Mouse (Mus musculus) splenic B cell, adult 2 months (primary cell): ENCODE data around the gene Uhrf1bp1l.

Source experiments
- DNase-seq: peaks from one replicate; pipeline ENCODE4 v3.0.0-alpha.2; 2011; ENCODE audit warnings: low read depth, low spot score
- H3K27me3 ChIP-seq: 2 replicates; pipeline ENCODE4 v1.6.1; 2012; ENCODE audit warnings: mild to moderate bottlenecking, low read length, moderate library complexity, mixed read lengths; ENCODE audit not compliant: control insufficient read depth, poor library complexity, insufficient read depth, severe bottlenecking
- H3K36me3 ChIP-seq: 2 replicates; pipeline ENCODE4 v1.6.1; 2012; ENCODE audit warnings: mild to moderate bottlenecking, low read length, moderate library complexity, mixed read lengths; ENCODE audit not compliant: control insufficient read depth, poor library complexity, insufficient read depth, severe bottlenecking

Gene Uhrf1bp1l

GRCm38 (mm10) chr10:89737092-89737491 is 7.7 kb upstream of the Uhrf1bp1l start:
- DNase-seq, result no peak
- no peaks in the 10 kb centered on the region; the same call in 1 of the 2 replicates for H3K27me3 ChIP-seq
- H3K36me3 ChIP-seq, result no peaks in the 10 kb centered on the region

DNA sequence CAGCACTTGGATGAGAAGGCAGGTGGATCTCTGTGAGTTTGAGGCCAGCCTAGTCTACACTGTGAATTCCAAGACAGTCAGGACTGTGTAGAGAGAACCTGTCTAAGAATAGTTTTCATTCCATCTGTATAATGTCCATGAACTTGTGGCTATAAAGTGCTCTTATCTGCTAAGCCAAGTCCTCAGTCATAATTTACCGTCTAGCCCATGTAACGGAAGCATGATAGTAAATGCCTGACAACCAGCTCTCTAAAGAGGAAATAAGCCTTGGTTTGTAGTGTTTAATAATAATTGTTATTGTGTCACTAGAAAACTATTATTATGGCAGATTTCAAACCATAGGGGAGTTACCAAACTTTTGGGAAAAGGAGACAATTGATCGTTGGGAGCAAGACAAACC is 6.9 kb upstream of the Uhrf1bp1l start:
- DNase-seq, result no peak
- no peaks in the 10 kb centered on the region; the same call in 1 of the 2 replicates for H3K27me3 ChIP-seq
- no peaks in the 10 kb centered on the region for H3K36me3 ChIP-seq

- no peak for DNase-seq
- Histone ChIP-seq H3K27me3 (no peaks in the 10 kb centered on the region; the same call in 1 of the 2 replicates), H3K36me3 (no peaks in the 10 kb centered on the region)
These were observed 6.4 kb upstream of the Uhrf1bp1l start for GRCm38 (mm10) chr10:89738395-89738794.

- H3K36me3 ChIP-seq, result no peaks in the 10 kb centered on the region
- no peak for DNase-seq
- no peaks in the 10 kb centered on the region; the same call in 1 of the 2 replicates for H3K27me3 ChIP-seq
These were observed 5.1 kb upstream of the Uhrf1bp1l start for GRCm38 (mm10) chr10:89739703-89740102.

DNA sequence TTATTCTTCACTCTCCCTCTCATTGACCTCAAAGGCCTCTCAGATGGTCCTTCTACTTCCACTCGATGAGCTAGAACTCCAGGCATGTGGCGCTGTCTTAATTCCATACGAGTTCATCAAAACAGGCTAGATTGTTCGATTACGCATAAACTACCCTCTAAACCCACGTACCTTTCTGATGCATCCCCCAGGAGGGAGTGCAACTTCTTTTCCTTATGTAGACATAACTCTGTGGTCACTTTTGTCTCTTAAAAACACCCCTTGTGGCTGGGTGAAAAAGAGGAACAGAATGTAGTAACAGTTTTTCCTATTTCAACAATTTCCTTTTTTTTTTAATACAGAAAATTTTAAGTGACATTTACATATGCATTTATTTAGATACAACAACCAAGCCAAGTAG is 3.8 kb upstream of the Uhrf1bp1l start:
- Histone ChIP-seq H3K27me3 (no peaks in the 10 kb centered on the region; the same call in 1 of the 2 replicates), H3K36me3 (no peaks in the 10 kb centered on the region)
- DNase-seq, result peak; percentile 66

DNA sequence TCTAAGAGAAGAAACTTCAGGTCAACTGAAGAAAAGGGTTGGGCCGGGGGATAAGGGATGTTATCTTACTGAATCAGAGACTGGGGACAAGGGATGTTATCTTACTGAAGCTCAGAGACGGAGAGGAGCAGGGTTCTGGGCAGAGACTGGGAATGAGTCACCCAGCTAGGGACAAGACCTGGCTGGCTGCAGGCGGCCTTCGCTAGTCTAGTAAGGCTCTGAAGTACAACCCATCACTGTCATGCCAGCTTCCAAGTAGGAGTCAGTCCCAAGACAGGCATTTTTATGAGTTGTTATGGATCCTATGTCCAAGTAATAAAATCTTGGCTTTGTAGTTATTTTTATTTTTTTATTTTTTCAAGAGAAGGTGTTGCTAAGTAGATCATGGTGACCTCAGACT is 1.5 kb upstream of the Uhrf1bp1l start:
- DNase-seq, result no peak
- Histone ChIP-seq H3K27me3 (no peaks in the 10 kb centered on the region), H3K36me3 (no peaks in the 10 kb centered on the region)

GRCm38 (mm10) chr10:89744341-89744740 is 450 bp upstream of the Uhrf1bp1l start:
- Histone ChIP-seq H3K27me3 (no peaks in the 10 kb centered on the region), H3K36me3 (no peaks in the 10 kb centered on the region)
- no peak for DNase-seq

DNA sequence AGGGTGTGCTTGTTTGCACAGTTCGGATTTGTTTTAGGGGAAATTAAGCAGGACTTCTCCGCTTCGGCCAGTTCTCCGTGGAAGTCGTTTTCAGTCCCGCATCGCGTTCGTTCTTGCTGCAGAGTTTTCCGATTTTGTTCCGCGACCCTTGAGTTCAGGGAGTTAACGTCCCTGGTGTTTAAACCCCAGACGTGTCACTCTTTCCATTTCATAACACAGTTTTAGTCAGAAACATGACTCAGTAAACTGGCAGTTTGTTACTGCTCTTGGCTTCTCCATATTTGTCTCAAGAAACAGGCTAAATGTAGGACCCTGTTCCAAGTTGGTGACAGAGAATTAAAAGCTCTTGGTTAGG is 852 bp downstream of the Uhrf1bp1l start:
- Histone ChIP-seq H3K36me3 (no peaks in the 10 kb centered on the region), H3K27me3 (no peaks in the 10 kb centered on the region)
- DNase-seq, result peak; percentile 41

DNA sequence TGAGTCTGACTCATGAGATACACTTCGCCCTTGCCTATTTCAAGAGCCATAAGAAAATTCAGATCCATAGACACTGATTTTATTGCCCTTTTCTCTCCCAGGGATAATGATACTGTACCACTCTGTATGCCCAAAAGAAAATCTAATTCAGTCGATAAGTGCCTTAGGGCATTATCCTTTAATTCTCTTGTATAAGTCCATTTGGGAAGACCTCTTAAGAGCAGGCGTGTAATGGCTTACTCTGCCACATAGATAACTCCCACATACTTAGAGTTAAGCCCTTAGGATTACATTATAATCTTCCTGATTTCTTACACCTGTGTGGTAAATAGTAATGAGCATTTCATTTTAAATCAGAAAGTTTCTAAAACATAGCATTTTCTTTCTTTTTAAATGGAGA is 1.8 kb downstream of the Uhrf1bp1l start:
- no peak for DNase-seq
- no peaks in the 10 kb centered on the region for H3K36me3 ChIP-seq
- no peaks in the 10 kb centered on the region for H3K27me3 ChIP-seq

DNA sequence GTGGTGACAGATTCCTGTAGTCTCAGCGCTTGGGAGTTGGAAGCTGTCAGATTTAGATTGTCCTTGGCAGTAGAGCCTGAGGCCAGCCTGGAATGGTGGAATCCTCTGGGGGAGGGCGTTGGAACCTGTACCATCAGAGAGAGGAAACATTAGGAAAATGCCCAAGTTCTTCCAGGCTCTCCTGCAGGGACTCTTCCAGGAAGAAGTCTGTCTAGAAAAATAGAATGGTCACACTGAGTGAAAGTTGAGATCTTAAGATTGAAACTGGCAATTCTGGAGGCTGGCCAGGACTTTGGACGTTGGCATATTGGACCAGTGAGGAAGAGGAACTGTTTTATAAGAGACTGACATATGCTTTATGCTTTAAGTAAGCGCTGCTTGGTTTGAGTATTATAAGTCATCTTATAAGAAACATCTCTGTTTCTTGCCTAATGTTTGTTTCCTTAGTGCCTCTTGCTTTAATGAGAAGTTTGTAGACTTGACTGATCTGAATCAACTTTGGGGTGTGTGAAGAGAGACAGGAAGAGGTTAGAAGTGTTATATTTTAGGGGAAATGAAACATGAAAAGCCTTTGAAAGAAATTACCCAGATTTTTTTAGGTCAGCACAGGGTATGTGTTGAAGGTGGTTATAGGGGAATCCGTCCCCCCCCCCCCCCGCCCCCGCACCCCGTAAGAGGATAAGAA is 2.6 kb downstream of the Uhrf1bp1l start:
- no peaks in the 10 kb centered on the region for H3K36me3 ChIP-seq

DNA sequence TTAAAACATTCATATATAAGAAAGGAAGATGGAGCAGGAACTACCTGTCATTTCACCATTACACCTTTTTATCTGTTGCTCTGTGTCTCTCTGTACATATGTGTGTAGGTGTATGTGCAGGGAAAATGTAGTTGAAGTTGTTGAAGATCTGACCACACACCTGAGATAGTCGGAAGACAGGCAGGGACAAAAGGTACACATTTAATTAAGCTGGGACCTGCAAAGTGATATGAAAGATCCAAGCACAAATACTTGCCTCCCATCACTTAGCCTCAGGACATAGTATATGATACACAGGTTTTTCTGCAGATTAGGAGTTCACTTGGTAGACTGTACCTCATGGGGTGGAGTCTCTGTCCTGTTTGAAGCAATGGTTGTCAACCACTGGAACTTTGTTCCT is 3.1 kb downstream of the Uhrf1bp1l start:
- H3K27me3 ChIP-seq, result no peaks in the 10 kb centered on the region
- no peak for DNase-seq

More for the DNA sequence above, 2.6 kb downstream of the Uhrf1bp1l start:
- no peaks in the 10 kb centered on the region for H3K27me3 ChIP-seq
- peak; percentile 61 for DNase-seq

GRCm38 (mm10) chr10:89748619-89749018 is 3.8 kb downstream of the Uhrf1bp1l start:
- Histone ChIP-seq H3K27me3 (no peaks in the 10 kb centered on the region), H3K36me3 (no peaks in the 10 kb centered on the region)
- no peak for DNase-seq

More for the DNA sequence above, 3.1 kb downstream of the Uhrf1bp1l start:
- H3K36me3 ChIP-seq, result no peaks in the 10 kb centered on the region

DNA sequence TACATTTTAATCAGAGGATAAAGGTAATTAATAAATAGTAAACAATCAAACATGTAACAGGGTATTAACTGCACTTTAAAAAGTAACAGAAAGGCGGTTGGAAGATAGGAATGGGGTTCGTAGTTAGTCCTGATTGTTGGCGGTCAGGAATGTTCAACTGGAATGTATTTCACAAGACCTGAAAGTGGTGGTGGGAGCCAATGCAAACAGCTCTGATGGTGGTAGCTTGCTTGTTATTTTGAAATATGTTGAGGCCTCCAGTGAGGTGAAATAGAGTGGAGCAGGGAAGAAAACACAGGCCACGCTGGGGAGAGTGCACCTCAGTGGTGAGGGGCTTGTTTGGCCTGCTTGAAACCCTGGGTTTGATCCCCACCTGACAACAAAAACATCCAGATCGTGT is 6.3 kb downstream of the Uhrf1bp1l start:
- no peak for DNase-seq
- Histone ChIP-seq H3K27me3 (no peaks in the 10 kb centered on the region), H3K36me3 (no peaks in the 10 kb centered on the region)

DNA sequence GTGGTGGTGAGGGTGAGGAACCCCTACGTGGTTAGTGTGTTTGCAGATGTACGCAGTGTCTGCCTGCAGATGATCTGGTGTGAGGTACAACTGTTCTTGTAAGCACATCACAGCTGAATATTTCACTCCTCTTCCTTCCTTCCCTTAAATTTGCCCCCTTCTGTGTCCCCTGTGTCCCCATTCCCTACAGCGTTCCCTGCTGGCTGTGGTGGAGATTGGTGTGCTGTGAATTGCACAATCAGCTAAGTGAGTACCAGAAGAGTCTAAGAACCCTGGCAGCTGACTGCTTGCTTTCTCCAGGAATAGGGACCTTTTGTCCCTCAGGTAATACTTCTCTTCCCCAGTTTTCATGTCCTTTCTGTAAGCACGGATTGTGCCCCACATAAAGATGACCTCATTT is 10.4 kb downstream of the Uhrf1bp1l start:
- H3K36me3 ChIP-seq, result no peaks in the 10 kb centered on the region
- no peaks in the 10 kb centered on the region for H3K27me3 ChIP-seq
- no peak for DNase-seq

GRCm38 (mm10) chr10:89760772-89761171 is 16.0 kb downstream of the Uhrf1bp1l start:
- no peaks in the 10 kb centered on the region for H3K27me3 ChIP-seq
- no peak for DNase-seq

More at GRCm38 (mm10) chr10:89760772-89761171, 16.0 kb downstream of the Uhrf1bp1l start:
- no peaks in the 10 kb centered on the region for H3K36me3 ChIP-seq
